Mouse (Mus musculus): ENCODE measurements around the gene Sbsn.

DNA sequence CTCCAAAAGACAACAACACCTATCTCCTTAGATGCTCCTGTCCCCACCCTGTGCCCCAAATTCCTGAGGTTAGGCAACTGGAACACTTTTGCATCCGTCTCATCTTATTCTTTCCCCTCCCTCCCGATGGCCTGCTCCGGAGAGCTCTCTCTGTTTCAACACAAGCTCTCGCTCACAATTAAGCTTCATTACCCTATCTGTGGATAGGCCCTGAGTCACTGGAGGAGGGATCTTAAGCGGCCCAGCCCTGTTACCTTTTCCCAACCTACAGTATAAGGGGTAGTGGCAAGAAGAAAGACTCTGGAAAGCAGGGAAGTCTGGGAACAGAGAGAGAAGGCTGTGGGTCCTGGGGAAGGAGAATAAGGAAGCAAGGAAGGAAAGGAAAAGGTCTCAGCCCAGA lies 12.2 kb downstream of the Sbsn start, which contains the start of gene Dmkn:
- TF ChIP-seq POLR2A (IDR thresholded peaks at IDR 0.05; ENCODE audit: insufficient read depth, low read length) (no peak), CTCF (IDR thresholded peaks at IDR 0.05; ENCODE audit: low read depth, low read length) (no peak), EP300 (IDR thresholded peaks at IDR 0.05; ENCODE audit: insufficient read depth, low read depth, low read length) (no peak)
